Mouse (Mus musculus): ENCODE data around the gene Nelfcd.

Gene Nelfcd

DNA sequence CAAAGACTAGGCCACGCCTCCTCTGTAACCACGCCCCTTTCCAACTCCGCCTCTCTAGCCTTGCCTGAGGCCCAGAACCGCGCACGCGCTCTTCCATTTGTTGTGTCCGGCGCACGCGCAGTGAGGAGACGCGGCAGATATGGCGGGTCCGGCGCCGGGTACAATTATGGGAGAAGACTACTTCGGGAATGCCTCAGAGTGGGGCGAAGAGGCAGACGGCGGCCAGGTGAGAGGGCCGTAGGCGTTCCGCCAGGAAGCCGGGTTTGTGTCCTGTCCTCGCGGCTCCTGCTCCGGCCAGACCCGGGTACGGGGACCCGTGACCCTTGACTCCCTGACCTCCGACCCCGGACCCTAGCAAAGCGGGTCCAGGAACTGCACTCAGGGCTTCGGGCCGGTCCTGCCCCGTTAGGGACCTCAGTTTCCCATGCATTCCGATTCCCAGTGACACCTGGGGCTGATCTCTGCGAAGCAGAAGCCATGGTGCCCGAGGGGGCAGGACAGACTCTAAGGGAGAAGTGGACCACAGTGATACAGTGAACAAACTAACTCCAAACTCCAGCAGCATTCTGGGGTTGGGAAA is at the start of gene Nelfcd:
Gene Nelfcd (plus strand): TSS at position 74 of the 580 bp plus-strand sequence.
- in situ Hi-C loops (cut with MboI, MseI) = loop anchor here in 1 of 2 experiments (5.0 kb wide), 1 partner anchor 79 kb away; no protein-coding TSS in a partner anchor

- in situ Hi-C loops (cut with MboI, MseI) = no loop called here
Observed at GRCm38 (mm10) chr2:174366571-174366970, 49.0 kb upstream of the Nelfcd start.

DNA sequence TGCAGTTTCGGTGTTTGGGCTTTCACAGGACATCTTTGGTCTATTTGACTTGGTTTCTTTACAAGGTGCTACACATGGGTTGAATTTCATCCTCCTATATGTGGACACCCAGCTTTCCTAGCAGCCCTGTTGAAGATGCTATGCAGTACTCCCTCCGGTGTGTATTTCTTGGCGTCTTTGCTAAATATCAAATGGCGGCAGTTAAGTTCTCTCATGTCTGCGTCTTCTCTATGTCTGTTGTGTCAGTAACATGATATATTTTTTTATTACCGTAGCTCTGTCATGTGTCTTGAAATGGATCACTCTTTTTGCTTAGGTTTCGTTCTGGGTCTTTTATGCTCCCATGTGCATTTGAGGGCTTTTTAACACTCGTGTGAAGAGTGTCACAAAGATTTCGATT is 34.6 kb upstream of the Nelfcd start:
- in situ Hi-C loops (cut with MboI, MseI) = no loop called here

GRCm38 (mm10) chr2:174391936-174392335 is 23.7 kb upstream of the Nelfcd start:
- in situ Hi-C loops (cut with MboI, MseI) = no loop called here

- in situ Hi-C loops (cut with MboI, MseI) = no loop called here
Observed at GRCm38 (mm10) chr2:174392554-174392953, 23.1 kb upstream of the Nelfcd start.

- in situ Hi-C loops (cut with MboI, MseI) = no loop called here
Observed at GRCm38 (mm10) chr2:174393383-174393782, 22.2 kb upstream of the Nelfcd start.

DNA sequence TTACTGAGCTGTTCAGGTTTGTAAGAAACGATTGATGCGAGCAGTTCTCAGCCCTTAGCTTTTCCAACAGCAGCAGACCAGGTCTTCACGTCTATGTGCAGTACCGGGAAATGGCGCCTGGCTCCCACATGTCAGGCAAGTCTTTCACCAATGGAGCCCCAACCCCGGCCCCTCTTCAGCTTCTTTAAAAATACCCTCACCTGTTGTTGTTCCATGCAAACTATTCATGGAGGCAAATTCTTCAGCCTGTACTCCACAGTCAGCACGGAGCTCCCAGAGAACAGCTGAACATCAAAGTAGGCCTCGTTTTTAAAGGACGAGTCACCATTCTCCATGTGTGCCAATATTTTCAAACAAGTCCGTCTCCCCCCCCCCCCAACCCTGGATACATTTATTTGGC is 19.0 kb upstream of the Nelfcd start:
- in situ Hi-C loops (cut with MboI, MseI) = no loop called here

DNA sequence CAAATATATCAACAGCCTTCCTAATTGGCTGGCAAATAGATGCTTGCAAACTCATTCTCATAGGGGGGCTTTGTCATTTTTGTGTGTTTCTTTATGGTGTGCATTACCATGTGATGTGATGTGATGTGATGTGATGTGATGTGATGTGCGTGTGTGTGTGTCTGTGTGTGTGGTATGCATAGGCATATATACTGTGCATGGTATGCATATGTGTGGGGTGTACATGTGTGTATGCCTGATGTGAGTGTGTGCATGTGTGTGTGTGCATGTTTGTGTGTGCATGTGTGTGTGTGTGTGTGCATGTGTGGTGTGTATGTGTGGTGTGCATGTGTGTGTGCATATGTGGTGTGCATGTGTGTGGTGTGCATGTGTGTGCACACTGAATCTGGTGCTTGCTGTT is 18.5 kb upstream of the Nelfcd start:
- in situ Hi-C loops (cut with MboI, MseI) = no loop called here

- in situ Hi-C loops (cut with MboI, MseI) = no loop called here
Observed at GRCm38 (mm10) chr2:174397881-174398280, 17.7 kb upstream of the Nelfcd start.

DNA sequence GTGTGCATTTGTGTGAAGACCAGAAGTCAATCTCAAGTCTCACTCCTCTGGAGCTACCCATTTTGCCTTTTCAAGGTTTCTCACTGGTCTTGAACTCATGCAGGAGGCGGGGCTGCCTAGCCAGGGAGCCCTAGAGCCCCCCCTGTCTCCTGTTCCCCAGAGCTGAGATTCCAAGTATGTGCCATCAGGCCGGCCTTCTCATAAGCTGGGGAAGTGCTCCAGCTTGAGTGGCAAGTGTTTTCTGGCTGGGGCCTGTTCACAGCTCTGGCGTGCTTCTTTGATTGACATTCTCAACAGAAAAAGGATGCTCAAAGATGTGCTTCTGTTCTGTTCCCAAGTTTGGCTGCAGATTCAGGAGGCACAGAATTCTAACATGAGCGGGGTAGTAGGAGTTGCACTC is 15.2 kb upstream of the Nelfcd start:
- in situ Hi-C loops (cut with MboI, MseI) = loop anchor here in 1 of 2 experiments (5.0 to 10.0 kb wide), 2 partner anchors 83 to 1246 kb away; partner anchors contain the start of gene Pck1

DNA sequence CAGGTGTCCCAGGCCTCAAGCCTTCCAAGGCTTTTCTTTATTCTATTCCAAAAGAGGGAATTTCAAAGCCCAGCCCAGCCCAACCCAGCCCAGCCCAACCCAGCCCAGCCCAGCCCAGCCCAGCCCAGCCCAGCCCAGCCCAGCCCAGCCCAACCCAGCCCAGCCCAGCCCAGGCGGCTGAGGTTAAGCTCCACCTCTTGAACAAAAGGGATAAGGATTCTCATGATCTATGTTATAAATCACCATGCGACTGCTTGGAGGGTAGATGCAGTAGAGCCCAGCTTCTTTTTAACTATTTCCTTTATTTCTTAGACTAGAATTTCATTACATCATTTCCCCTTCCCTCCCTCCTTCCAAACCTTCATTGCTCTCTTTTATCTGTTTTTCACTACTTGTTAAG is 5.4 kb upstream of the Nelfcd start:
- in situ Hi-C loops (cut with MboI, MseI) = loop anchor here in 1 of 2 experiments (5.0 kb wide), 1 partner anchor 262 kb away; no protein-coding TSS in a partner anchor

DNA sequence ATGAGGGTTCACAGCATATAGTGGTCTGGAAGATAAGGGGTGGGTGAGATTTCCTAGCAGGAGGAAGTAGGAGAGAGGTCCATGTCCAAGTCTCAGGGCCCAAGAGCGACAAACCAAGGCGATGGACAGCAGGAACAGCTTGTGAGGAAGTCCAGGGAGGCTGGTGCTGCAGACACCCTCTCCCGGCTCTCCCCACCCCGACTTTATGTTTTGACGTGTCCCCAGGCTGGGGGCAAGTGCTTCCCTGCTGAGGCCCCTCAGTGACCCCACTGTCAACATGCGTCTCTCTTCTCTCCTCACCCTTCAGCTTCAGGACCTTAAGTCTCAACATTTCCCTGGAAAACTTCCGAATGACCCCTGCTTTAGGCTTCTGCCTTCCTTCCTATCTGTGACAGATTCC is 2.5 kb upstream of the Nelfcd start:
- in situ Hi-C loops (cut with MboI, MseI) = loop anchor here in 1 of 2 experiments (5.0 kb wide), 1 partner anchor 259 kb away; no protein-coding TSS in a partner anchor

- in situ Hi-C loops (cut with MboI, MseI) = loop anchor here in 1 of 2 experiments (5.0 kb wide), 1 partner anchor 78 kb away; no protein-coding TSS in a partner anchor
Observed at GRCm38 (mm10) chr2:174415001-174415730, 438 bp upstream of the Nelfcd start.

DNA sequence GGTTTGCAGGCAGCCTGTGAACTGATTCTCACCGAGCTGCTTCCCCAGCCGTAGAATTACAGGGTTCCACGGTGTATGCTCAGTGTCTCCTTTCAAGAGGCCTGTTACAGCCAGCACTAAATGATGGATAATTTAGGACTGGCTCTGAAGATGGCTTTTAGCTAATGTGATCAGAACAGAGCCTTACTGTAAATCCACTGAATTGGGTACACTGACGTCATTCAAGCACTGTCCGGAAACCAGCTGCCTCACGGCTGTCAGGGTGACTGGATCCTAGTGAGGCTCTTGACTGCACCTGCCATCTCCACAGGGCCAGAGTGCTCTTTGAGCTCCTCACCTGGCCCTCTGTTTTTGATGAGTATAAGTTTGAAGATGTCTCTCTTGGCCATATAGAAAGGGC is 5.5 kb downstream of the Nelfcd start:
- in situ Hi-C loops (cut with MboI, MseI) = no loop called here

DNA sequence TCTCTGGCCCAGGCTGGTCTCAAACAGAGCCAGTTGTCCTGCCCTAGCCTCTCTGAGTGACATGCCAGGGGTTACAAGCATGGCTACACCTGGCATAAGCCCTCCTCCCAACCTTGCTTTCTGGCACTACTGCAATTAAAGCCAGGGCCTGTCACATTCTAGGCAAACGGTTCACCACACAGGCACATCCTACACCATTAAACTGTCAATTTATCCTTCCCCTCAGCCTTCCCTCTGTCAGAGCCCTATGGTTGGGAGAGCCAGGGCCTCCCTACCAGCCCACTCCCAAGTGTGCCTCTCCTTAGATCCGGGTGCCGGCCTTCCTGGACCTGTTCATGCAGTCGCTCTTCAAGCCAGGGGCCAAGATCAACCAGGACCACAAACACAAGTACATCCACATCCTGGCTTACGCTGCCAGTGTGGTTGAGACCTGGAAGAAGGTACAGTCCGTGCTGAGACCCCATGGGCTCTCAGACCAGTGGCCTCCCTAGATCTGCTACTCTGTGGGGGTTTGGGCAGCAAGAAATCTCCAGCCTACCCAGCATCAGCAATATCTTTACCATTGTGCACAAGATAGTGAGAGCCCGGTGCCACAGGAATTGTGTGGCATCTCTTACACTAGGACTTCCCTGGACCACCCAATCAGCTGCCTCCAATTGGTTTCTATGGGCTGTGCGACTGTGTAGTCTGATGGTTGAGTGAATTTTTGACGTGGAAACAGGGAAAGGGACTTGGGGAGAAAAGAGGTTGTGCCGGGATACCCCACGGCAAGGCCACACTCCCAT is 8.9 kb downstream of the Nelfcd start:
- in situ Hi-C loops (cut with MboI, MseI) = no loop called here

GRCm38 (mm10) chr2:174426856-174427255 is 11.3 kb downstream of the Nelfcd start:
- in situ Hi-C loops (cut with MboI, MseI) = no loop called here

DNA sequence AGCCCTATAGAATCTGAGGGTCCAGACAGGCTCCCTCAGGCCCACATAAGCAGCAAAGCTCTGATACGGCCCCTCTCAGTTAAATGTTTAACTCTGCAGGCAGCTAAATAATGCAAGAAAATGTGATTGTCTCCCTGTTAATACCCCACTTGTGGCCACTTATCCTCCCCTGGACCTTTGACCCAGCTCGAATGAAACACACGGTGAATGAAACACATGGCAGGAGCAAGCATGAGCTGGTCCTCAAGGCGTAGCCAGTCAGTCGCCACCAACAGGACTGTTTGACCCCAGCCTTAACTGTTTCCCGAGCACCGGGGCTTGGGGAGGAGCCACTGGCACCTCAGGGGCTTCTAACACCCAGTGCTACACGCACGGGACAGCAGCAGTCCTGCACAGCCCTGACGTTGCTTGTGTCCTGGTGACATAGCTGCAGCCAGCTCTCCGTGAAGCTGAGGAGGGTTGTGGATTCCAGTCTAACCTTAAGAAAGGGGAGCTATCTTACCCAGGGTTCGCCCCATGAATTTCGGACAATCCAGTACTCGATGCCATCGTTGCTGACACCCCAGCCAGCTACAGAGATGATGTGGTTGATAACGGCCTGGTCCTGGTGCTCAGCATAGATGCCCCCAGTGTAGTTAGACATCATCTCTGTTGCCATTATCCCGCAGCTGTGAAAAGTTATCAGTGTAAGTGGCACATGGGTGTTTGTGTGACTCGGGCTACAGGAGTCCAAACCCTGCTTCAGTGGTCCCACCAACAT is 12.7 kb downstream of the Nelfcd start:
- in situ Hi-C loops (cut with MboI, MseI) = no loop called here

DNA sequence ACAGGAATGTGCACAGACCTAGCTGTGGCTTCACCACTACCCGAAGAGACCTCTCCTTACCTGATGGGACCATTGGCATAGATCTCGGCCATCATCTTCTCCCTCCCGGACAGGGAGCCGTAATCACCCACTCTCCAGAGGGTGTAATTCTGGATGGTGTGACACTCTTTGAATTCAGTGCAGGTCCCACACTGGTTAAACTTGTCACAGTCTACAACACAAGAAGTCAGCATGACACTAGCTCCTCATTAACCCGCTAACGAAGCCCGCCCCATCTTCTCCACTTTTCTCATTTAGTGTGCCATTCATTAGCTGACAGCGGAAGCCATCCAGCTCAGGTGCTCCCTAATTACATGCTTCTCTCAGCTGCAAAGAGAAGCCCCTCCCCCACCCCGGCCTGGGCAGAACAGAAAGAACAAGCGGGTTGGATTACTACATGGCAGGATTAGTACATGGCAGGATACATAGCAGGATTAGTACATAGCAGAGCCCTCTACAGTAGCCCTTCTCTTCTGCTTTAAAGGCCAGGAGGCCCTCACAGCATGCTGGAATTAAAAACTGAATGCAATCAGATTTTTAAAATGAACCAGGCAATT is 13.5 kb downstream of the Nelfcd start:
- in situ Hi-C loops (cut with MboI, MseI) = no loop called here

DNA sequence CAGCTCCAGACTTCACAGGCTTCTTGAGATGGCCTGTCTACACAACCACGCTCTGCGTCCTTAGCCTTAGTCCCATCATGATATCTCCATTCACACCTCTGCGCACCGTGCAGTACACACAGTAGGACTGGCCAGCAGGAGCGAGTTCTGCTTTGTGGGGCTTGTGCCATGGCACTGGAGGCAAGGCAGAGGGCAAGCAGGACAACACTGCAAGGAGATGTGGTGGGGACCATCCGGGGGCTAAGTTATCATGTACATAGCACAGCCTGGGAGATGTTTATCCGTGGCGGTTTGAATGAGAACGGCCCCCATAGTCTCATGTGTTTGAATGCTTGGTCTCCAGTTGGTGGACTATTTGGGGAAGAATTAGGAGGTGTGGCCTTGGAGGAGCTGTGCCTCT is 19.3 kb downstream of the Nelfcd start:
- in situ Hi-C loops (cut with MboI, MseI) = no loop called here

GRCm38 (mm10) chr2:174436076-174436701 is 20.6 kb downstream of the Nelfcd start:
- in situ Hi-C loops (cut with MboI, MseI) = no loop called here
